Mouse (Mus musculus): ENCODE measurements around the gene Cbx2. TPM values are rescaled to one million over a fixed set of nuclear protein-coding genes. Genes with fewer than 3 reads are reported as not detected.

Cbx2 gene
- polyA plus RNA-seq, 1 experiment, result 20.6 TPM

DNA sequence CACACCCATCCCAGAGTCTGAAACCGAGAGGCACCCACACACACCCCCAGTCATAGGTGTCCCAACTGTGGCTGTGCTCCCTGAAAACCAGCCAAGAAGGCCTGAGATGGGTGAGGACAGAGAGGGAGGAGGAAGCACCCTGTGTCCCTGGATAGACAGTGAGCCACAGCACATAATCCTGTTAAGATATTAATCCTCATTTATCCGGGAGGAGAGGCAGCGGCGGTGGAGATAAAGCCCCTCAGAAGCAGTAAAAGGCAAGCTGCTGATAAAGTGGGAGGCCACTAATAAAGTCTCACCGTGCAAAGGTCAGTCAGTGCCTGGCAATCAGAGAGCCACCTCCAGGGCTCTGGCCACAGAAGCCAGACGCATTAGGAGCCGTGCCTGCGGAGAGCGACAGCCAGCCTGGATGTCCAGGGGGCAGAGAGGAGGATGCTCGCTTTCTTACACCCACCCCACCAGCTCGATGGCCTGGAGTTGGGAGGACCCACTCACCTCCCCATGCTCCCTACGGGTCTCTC, 40.1 kb upstream of the Cbx2 start:
- Histone ChIP-seq H3K36me3 (ENCODE audit: control insufficient read depth, insufficient read depth, low read length) (no peaks in the 10 kb centered on the region), H3K4me3 (ENCODE audit: control insufficient read depth, insufficient read depth, low read length) (no peak overlapping the region), H3K4me1 (replicated peaks; ENCODE audit: control insufficient read depth, insufficient read depth, low read length) (peaks cover 7% of the 10 kb centered on the region; the same call in 1 of the 2 replicates), H3K27me3 (ENCODE audit: control insufficient read depth, insufficient read depth, low read length) (no peaks in the 10 kb centered on the region), H3K27ac (ENCODE audit: control insufficient read depth, insufficient read depth, low read length) (no peak overlapping the region)
- no peak for TF ChIP-seq CTCF (IDR thresholded peaks at IDR 0.05; ENCODE audit: borderline replicate concordance, control insufficient read depth, extremely low read depth, insufficient read depth, low read length, poor library complexity)
- no peak for TF ChIP-seq POLR2A (IDR thresholded peaks at IDR 0.05; ENCODE audit: control insufficient read depth, extremely low read depth, insufficient read depth, low read length, poor library complexity)
- 90% methylated on average over 12 of the region's 12 CpGs for WGBS
- DNase-seq, result no peak

DNA sequence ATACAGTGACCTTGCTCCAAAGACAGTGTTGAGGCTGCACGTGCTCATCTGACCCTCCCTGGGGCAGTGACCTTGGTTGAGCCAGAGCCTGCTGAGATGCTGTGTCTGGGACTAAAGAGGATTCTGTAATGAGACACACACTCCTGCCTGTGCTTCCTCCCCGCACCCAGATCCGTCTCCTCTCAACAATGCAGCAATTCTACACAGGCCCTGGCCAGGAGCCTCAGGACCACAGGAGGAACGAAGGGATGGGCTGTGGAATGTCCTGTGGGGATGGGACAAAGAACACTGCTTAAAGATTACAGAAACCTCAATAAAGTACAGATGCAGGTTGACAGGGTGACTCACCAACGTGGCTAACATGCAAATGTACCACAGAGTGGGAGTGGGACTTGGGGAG, 37.2 kb upstream of the Cbx2 start:
- WGBS, result 78% methylated on average over 5 of the region's 5 CpGs
- TF ChIP-seq POLR2A (IDR thresholded peaks at IDR 0.05; ENCODE audit: control insufficient read depth, extremely low read depth, insufficient read depth, low read length, poor library complexity) (no peak), CTCF (IDR thresholded peaks at IDR 0.05; ENCODE audit: borderline replicate concordance, control insufficient read depth, extremely low read depth, insufficient read depth, low read length, poor library complexity) (no peak)

DNA sequence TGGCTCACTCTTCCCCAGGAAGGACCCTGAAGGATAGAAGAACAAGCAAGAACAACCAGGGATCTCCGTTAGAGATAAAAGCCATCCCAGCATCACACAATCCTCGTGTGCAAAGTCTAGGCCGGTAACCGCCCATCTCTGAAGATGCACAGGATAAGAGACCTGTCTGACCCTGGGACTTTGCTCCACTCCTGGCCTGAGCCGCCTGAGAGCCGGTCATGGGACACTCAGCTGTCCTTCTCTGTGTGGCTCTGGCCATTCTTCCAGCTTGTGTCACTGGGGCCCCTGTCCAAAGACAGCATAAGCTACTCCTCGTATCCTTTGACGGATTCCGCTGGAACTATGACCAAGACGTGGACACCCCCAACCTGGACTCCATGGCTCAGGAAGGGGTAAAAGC, 34.8 kb upstream of the Cbx2 start, which contains the start of gene Enpp7:
Gene Enpp7, plus strand, starts transcription at position 190 of the 400 bp plus-strand sequence.
- H3K36me3 ChIP-seq (ENCODE audit: control insufficient read depth, insufficient read depth, low read length), result no peaks in the 10 kb centered on the region
- no peak for DNase-seq
- peaks cover 16% of the 10 kb centered on the region for H3K4me1 ChIP-seq (replicated peaks; ENCODE audit: control insufficient read depth, insufficient read depth, low read length)
- H3K27me3 ChIP-seq (ENCODE audit: control insufficient read depth, insufficient read depth, low read length), result no peaks in the 10 kb centered on the region
- no peak within 1 kb of the TSS for H3K27ac ChIP-seq (ENCODE audit: control insufficient read depth, insufficient read depth, low read length)
- 94% methylated on average over 10 of the region's 10 CpGs for WGBS
- H3K4me3 ChIP-seq (ENCODE audit: control insufficient read depth, insufficient read depth, low read length), result no peak within 1 kb of the TSS
- no peak for TF ChIP-seq CTCF (IDR thresholded peaks at IDR 0.05; ENCODE audit: borderline replicate concordance, control insufficient read depth, extremely low read depth, insufficient read depth, low read length, poor library complexity)
- TF ChIP-seq POLR2A (IDR thresholded peaks at IDR 0.05; ENCODE audit: control insufficient read depth, extremely low read depth, insufficient read depth, low read length, poor library complexity), result no peak

More for the DNA sequence above, 37.2 kb upstream of the Cbx2 start:
- Histone ChIP-seq H3K27ac (ENCODE audit: control insufficient read depth, insufficient read depth, low read length) (no peak overlapping the region), H3K36me3 (ENCODE audit: control insufficient read depth, insufficient read depth, low read length) (no peaks in the 10 kb centered on the region), H3K27me3 (ENCODE audit: control insufficient read depth, insufficient read depth, low read length) (no peaks in the 10 kb centered on the region), H3K4me3 (ENCODE audit: control insufficient read depth, insufficient read depth, low read length) (no peak overlapping the region), H3K4me1 (replicated peaks; ENCODE audit: control insufficient read depth, insufficient read depth, low read length) (peaks cover 3% of the 10 kb centered on the region; the same call in 1 of the 2 replicates)
- no peak for DNase-seq

DNA sequence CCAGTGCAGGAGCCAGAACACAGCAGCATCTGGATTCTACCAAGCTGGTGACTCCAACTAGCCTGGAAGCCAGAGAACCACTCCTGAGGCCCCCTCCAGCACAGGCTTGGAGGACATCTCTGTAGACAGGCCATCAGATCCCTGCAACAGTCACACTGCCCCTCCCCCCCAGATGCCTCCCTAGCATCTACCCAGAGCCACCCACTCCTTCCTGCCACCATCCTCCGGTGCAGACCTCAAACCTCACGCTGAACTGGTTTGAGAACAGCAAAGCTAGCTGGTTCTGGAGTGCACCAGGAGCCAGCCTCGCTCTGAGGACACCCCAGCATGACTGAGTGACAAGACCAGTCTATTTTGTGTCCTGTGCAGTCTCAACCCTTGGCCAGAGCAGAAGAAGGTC, 30.0 kb upstream of the Cbx2 start:
- no peaks in the 10 kb centered on the region for H3K36me3 ChIP-seq (ENCODE audit: control insufficient read depth, insufficient read depth, low read length)
- H3K27me3 ChIP-seq (ENCODE audit: control insufficient read depth, insufficient read depth, low read length), result no peaks in the 10 kb centered on the region
- H3K4me1 ChIP-seq (replicated peaks; ENCODE audit: control insufficient read depth, insufficient read depth, low read length), result peaks cover 24% of the 10 kb centered on the region
- WGBS, result 3% methylated on average over 3 of the region's 3 CpGs
- peak; percentile 85 for DNase-seq
- no peak for TF ChIP-seq CTCF (IDR thresholded peaks at IDR 0.05; ENCODE audit: borderline replicate concordance, control insufficient read depth, extremely low read depth, insufficient read depth, low read length, poor library complexity)
- no peak for TF ChIP-seq POLR2A (IDR thresholded peaks at IDR 0.05; ENCODE audit: control insufficient read depth, extremely low read depth, insufficient read depth, low read length, poor library complexity)
- no peak overlapping the region for H3K4me3 ChIP-seq (ENCODE audit: control insufficient read depth, insufficient read depth, low read length)
- H3K27ac ChIP-seq (ENCODE audit: control insufficient read depth, insufficient read depth, low read length), result peak overlapping the region; percentile 75

DNA sequence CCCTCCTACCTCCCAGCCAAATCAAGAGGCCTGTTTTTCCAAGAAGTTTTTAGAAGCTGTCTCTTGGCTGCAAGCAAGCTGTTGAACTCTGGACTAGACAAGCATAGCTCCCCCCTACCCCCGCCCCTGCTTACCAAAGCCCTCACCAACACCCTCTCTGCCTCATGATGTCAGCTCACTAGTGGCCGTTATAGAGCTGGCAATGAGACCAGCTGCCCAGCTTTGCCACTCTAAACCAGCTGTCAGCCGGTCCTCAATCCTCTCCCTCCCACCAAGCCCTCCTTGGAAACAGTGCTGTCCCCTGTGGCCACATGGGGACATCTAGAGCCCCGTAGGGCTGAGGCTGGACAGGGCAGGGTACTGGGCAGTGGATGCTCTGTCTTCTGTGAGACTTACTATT, 27.3 kb upstream of the Cbx2 start:
- no peak overlapping the region for H3K27ac ChIP-seq (ENCODE audit: control insufficient read depth, insufficient read depth, low read length)
- no peak for DNase-seq

DNA sequence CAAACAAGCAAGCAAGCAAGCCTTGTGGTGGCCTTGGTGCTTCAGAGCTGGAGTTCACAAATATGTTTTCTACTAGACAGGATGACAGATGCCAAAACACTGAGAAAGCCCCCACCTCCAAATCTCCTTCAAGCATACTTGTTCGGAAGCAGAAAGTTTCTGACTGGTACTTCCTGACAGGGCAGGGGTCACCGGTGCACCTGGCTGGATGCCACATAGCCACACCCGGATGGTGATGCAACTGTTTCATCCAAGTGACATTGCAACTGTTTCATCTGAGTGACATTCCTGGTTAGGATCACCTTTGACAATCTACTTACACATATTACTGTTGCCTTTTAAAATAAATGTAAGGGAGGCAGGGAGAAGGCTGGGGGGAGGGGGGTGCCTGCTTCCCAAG, 25.6 kb upstream of the Cbx2 start:
- peaks cover 28% of the 10 kb centered on the region for H3K4me1 ChIP-seq (replicated peaks; ENCODE audit: control insufficient read depth, insufficient read depth, low read length)
- WGBS, result 66% methylated on average over 3 of the region's 3 CpGs
- H3K36me3 ChIP-seq (ENCODE audit: control insufficient read depth, insufficient read depth, low read length), result no peaks in the 10 kb centered on the region
- no peak overlapping the region for H3K4me3 ChIP-seq (ENCODE audit: control insufficient read depth, insufficient read depth, low read length)
- H3K27me3 ChIP-seq (ENCODE audit: control insufficient read depth, insufficient read depth, low read length), result peaks cover 3% of the 10 kb centered on the region; the same call in 1 of the 2 replicates
- TF ChIP-seq CTCF (IDR thresholded peaks at IDR 0.05; ENCODE audit: borderline replicate concordance, control insufficient read depth, extremely low read depth, insufficient read depth, low read length, poor library complexity) (no peak), POLR2A (IDR thresholded peaks at IDR 0.05; ENCODE audit: control insufficient read depth, extremely low read depth, insufficient read depth, low read length, poor library complexity) (no peak)
- no peak overlapping the region for H3K27ac ChIP-seq (ENCODE audit: control insufficient read depth, insufficient read depth, low read length)
- DNase-seq, result no peak

More for the DNA sequence above, 27.3 kb upstream of the Cbx2 start:
- Histone ChIP-seq H3K4me1 (replicated peaks; ENCODE audit: control insufficient read depth, insufficient read depth, low read length) (peaks cover 34% of the 10 kb centered on the region), H3K27me3 (ENCODE audit: control insufficient read depth, insufficient read depth, low read length) (peaks cover 3% of the 10 kb centered on the region; the same call in 1 of the 2 replicates), H3K4me3 (ENCODE audit: control insufficient read depth, insufficient read depth, low read length) (no peak overlapping the region), H3K36me3 (ENCODE audit: control insufficient read depth, insufficient read depth, low read length) (no peaks in the 10 kb centered on the region)
- 87% methylated on average over 4 of the region's 4 CpGs for WGBS
- no peak for TF ChIP-seq POLR2A (IDR thresholded peaks at IDR 0.05; ENCODE audit: control insufficient read depth, extremely low read depth, insufficient read depth, low read length, poor library complexity)
- TF ChIP-seq CTCF (IDR thresholded peaks at IDR 0.05; ENCODE audit: borderline replicate concordance, control insufficient read depth, extremely low read depth, insufficient read depth, low read length, poor library complexity), result no peak
